ENCODE assay signal across 22 mouse cellular contexts in the genomic region with DNA sequence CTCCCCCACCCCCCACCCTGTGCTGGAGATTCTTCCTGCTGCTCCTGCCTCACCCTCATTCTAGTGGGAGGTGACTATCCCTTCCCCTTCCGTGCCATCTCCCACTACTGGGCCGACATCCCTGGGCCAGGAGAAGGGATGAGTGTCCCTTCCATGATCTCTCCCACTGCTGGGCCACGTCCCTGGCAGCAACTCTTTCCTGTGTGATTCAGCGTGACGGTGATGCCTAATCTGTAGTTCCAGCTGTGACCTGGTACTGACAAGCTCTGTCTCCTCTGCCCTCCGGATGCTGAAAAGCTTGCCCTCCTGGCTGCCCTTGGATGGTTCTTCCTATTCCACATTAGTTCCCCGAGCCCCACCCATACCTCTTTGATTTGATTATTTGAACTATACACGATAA. TPM values are rescaled to one million over a fixed set of nuclear protein-coding genes. Genes with fewer than 3 reads are reported as not detected.
DNase-seq lines count a peak whose midpoint lies in the region; ATAC-seq lines count a peak whose summit lies in the region.
"Had no signal": no experiment of that assay in that cellular context is flagged by ENCODE, and none has a peak within 500 bp of the region (broad histone marks: within the 10 kb centered on the region; RNA-seq: fewer than 3 reads in every experiment).

No protein-coding gene starts in this region.

- no peaks in the 10 kb centered on the region for H3K36me3 ChIP-seq in heart, embryonic 12.5 days
- no peaks in the 10 kb centered on the region for H3K36me3 ChIP-seq in heart, embryonic 11.5 days (ENCODE audit: control insufficient read depth, insufficient read depth, low read length)
- H3K36me3 ChIP-seq in midbrain, embryonic 15.5 days (replicated peaks), result no peaks in the 10 kb centered on the region
- H3K36me3 ChIP-seq: embryonic facial prominence, embryonic 13.5 days; heart, embryonic 13.5 days; kidney, embryonic 15.5 days; limb, embryonic 10.5 days; lung, embryonic 15.5 days had no signal

- peak; percentile 6; the same call in 1 of the 2 replicates for ATAC-seq in heart, embryonic 12.5 days (ENCODE audit: insufficient number of reproducible peaks, low FRiP score)
- ATAC-seq in heart, embryonic 11.5 days (replicated peaks; ENCODE audit: insufficient number of reproducible peaks, low FRiP score, low TSS enrichment), result no peak
- ATAC-seq in midbrain, embryonic 15.5 days (replicated peaks), result no peak
- ATAC-seq: activated CD4-positive, CD25-positive, alpha-beta regulatory T cell, adult 4 months; CD4-positive, CD25-positive, alpha-beta regulatory T cell, adult 4 months; forebrain, embryonic 14.5 days; hindbrain, embryonic 16.5 days; intestine, postnatal 0 days had no signal

- no peak overlapping the region for H3K9ac ChIP-seq in heart, embryonic 12.5 days
- H3K9ac ChIP-seq in heart, embryonic 11.5 days (ENCODE audit: low read depth, low read length), result no peak overlapping the region
- H3K9ac ChIP-seq in midbrain, embryonic 15.5 days, result no peak overlapping the region
- H3K9ac ChIP-seq: embryonic facial prominence, embryonic 13.5 days; heart, embryonic 13.5 days; kidney, embryonic 15.5 days; lung, embryonic 15.5 days had no signal

- DNase-seq in adrenal gland, adult 2 months, result peak; percentile 50
- DNase-seq in adrenal gland, postnatal 4 days (ENCODE audit: low spot score in 2 of 2), result no peak
- DNase-seq in lung, adult 18-20 months, result peak; percentile 6 to 19
- DNase-seq in lung, postnatal 14 days, result no peak
- DNase-seq in lung, postnatal 10 days, result peak; percentile 32
- DNase-seq: gastrocnemius, postnatal 25 days; right cerebral cortex, postnatal 25 days; thymus, adult 2 months had no signal

- no peak overlapping the region for H3K4me3 ChIP-seq in heart, embryonic 12.5 days
- no peak overlapping the region for H3K4me3 ChIP-seq in heart, embryonic 11.5 days (ENCODE audit: low read depth, low read length)
- H3K4me3 ChIP-seq in midbrain, embryonic 15.5 days, result no peak overlapping the region
- H3K4me3 ChIP-seq: embryonic facial prominence, embryonic 13.5 days; heart, embryonic 13.5 days; kidney, embryonic 15.5 days; limb, embryonic 10.5 days; lung, embryonic 15.5 days had no signal

- H3K4me2 ChIP-seq in heart, embryonic 12.5 days, result no peak overlapping the region
- H3K4me2 ChIP-seq in heart, embryonic 11.5 days, result no peak overlapping the region
- H3K4me2 ChIP-seq in midbrain, embryonic 15.5 days, result no peak overlapping the region
- H3K4me2 ChIP-seq: embryonic facial prominence, embryonic 13.5 days; heart, embryonic 13.5 days; kidney, embryonic 15.5 days; liver, embryonic 11.5 days; lung, embryonic 15.5 days had no signal

- no peak overlapping the region for H3K27ac ChIP-seq in heart, embryonic 12.5 days (ENCODE audit: poor library complexity, severe bottlenecking)
- no peak overlapping the region for H3K27ac ChIP-seq in heart, embryonic 11.5 days (ENCODE audit: low read depth, low read length)
- no peak overlapping the region for H3K27ac ChIP-seq in midbrain, embryonic 15.5 days
- H3K27ac ChIP-seq: embryonic facial prominence, embryonic 13.5 days; heart, embryonic 13.5 days; kidney, embryonic 15.5 days; limb, embryonic 10.5 days; lung, embryonic 15.5 days had no signal

- no peaks in the 10 kb centered on the region for H3K9me3 ChIP-seq in heart, embryonic 12.5 days (replicated peaks)
- H3K9me3 ChIP-seq in heart, embryonic 11.5 days (replicated peaks; ENCODE audit: control insufficient read depth, low read length), result no peaks in the 10 kb centered on the region
- H3K9me3 ChIP-seq in midbrain, embryonic 15.5 days, result no peaks in the 10 kb centered on the region
- H3K9me3 ChIP-seq: embryonic facial prominence, embryonic 13.5 days; heart, embryonic 13.5 days; kidney, embryonic 15.5 days; limb, embryonic 10.5 days; lung, embryonic 15.5 days had no signal

- 36% methylated on average over 8 of the region's 8 CpGs for WGBS in heart, embryonic 12.5 days
- 51% methylated on average over 8 of the region's 8 CpGs for WGBS in heart, embryonic 11.5 days (ENCODE audit: insufficient replicate concordance)
- WGBS in midbrain, embryonic 15.5 days, result 55% methylated on average over 8 of the region's 8 CpGs

- peaks cover 19% of the 10 kb centered on the region for H3K4me1 ChIP-seq in heart, embryonic 12.5 days (replicated peaks)
- peaks cover 7% of the 10 kb centered on the region for H3K4me1 ChIP-seq in heart, embryonic 11.5 days (ENCODE audit: control insufficient read depth, insufficient read depth, low read length)
- peaks cover 4% of the 10 kb centered on the region; the same call in 1 of the 2 replicates for H3K4me1 ChIP-seq in midbrain, embryonic 15.5 days
- H3K4me1 ChIP-seq: limb, embryonic 10.5 days had no signal

- H3K27me3 ChIP-seq in heart, embryonic 12.5 days (replicated peaks), result no peaks in the 10 kb centered on the region
- no peaks in the 10 kb centered on the region for H3K27me3 ChIP-seq in heart, embryonic 11.5 days (ENCODE audit: control insufficient read depth, insufficient read depth, low read length)
- no peaks in the 10 kb centered on the region for H3K27me3 ChIP-seq in midbrain, embryonic 15.5 days (replicated peaks)
- H3K27me3 ChIP-seq: embryonic facial prominence, embryonic 13.5 days; heart, embryonic 13.5 days; kidney, embryonic 15.5 days; lung, embryonic 15.5 days had no signal

RNA-seq across cellular contexts. Expression of gene Frmd4b, which starts 31.3 kb away (rescaled TPM):
- total RNA-seq in adrenal gland, adult 2 months (2021), result 10 to 100 TPM; 16.8 to 22.7 TPM
- polyA plus RNA-seq in adrenal gland, adult 2 months (2012; rRNA removed), result 4.1 and 4.7 TPM in 2 replicates
- 10 to 100 TPM; 34.4 to 41.6 TPM for total RNA-seq in adrenal gland, postnatal 4 days (2021)
- polyA plus RNA-seq in heart, embryonic 12.5 days (2016; fragmentation: Nextera tagmentation; extraction: Ambion mirVana), result 22.2 and 23.1 TPM in 2 replicates
- polyA plus RNA-seq in heart, embryonic 11.5 days (2014; fragmentation: Nextera tagmentation; extraction: Ambion mirVana), result 29.3 and 29.7 TPM in 2 replicates
- polyA plus RNA-seq in midbrain, embryonic 15.5 days (2015; fragmentation: Nextera tagmentation; extraction: Ambion mirVana), result 16.9 and 19.9 TPM in 2 replicates

Comparison
In these comparisons a context has a peak if more than half of its experiments do, and no peak if none do; other contexts are left out.
1. DNase-seq: peak in adrenal gland, adult 2 months (single experiment), lung, adult 18-20 months (2 of 2) and lung, postnatal 10 days (single experiment); none in adrenal gland, postnatal 4 days (0 of 2) and lung, postnatal 14 days (single experiment).